Mouse (Mus musculus) spleen, adult 2 months (tissue): Measurements from ENCODE around the gene Rabif.

Source experiments
- CTCF ChIP-seq: fragments of 200-500 bp; IDR thresholded peaks from 2 replicates; pipeline ENCODE4 v1.5.1; 2011; ENCODE audit warnings: mild to moderate bottlenecking, inconsistent platforms; ENCODE audit not compliant: insufficient read depth, insufficient read length, insufficient replicate concordance; ENCODE audit errors: extremely low read depth
- POLR2A ChIP-seq: fragments of 200-500 bp; IDR thresholded peaks from 2 replicates; pipeline ENCODE4 v1.6.1; 2011; ENCODE audit warnings: low read depth, low read length, inconsistent platforms

DNA sequence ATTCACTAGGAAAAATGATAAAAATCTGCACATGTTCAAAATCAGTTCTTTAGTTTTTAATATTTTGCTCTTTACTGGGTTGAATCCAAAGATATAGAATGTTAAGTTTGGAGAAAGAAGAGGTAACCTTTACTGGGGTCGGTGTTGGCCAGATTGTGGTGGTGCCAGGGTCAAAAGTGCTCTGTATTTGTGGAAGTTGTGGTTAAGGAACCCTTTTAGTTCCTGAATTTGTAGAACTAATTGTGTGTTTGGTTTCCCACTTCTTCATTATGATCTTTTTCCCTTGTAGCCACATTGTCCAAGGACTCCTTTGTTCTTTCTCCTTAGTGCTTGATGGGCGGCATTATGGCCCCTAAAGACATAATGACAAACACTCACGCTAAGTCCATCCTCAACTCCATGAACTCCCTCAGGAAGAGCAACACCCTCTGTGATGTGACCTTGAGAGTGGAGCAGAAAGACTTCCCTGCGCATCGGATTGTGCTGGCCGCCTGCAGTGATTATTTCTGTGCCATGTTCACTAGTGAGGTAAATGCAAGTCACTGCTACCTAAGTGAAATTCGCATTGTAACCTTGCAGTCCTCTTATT lies 36.2 kb upstream of the Rabif start:
- TF ChIP-seq CTCF (no peak), POLR2A (no peak)
